Mouse (Mus musculus): ENCODE results near the gene Zfp764. TPM values are rescaled to one million over a fixed set of nuclear protein-coding genes. Genes with fewer than 3 reads are reported as not detected.
"Not testable (repeated sequence)": the region's sequence is repeated elsewhere in the genome, so short reads cannot be mapped to it uniquely, and the experiment has no call there.

The Zfp764 gene
- polyA plus RNA-seq, 1 experiment from 2014 or later = 1.3 TPM

DNA sequence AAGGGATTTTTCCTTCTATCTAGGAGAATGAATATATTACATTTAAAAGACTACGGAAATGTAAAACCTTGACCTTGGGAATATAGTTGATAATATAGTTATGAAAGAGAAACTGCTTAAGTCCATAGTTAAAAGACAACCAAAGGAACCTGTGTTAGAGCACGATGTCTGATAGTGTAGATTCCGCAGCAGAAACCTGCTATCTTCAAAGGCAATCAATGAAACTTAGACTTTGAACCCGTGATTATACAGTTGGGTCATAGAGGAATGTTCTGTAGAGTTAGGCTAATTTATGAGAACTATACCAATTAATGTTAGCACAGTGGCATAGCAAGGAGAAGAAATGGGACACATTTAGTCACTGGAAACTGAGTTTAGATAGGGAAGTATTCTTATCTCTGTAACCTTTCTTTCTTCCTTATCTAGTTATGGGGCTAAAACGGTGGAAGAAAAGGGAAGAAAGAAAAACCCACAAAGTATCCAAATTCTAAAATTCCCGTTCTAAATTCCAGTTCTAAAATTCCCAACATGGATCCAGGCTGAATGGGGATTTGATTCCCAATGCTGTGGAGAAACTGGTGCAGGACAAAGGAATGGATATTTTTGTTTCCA is 28.2 kb downstream of the Zfp764 start:
- H3K36me3 ChIP-seq (ENCODE audit: control insufficient read depth, insufficient read depth) = no peaks in the 10 kb centered on the region
- H3K27me3 ChIP-seq (ENCODE audit: control insufficient read depth, insufficient read depth, low read depth, low read length) = no peaks in the 10 kb centered on the region
- no peak overlapping the region for H3K4me2 ChIP-seq (ENCODE audit: low read depth, low read length)
- H3K9ac ChIP-seq (ENCODE audit: low read depth, low read length) = no peak overlapping the region
- no peak for ATAC-seq (ENCODE audit: low read depth)
- 29% methylated on average over 6 of the region's 6 CpGs for WGBS (ENCODE audit: insufficient replicate concordance)
- peaks cover 14% of the 10 kb centered on the region for H3K4me1 ChIP-seq (ENCODE audit: control insufficient read depth, low read depth, low read length)
- H3K9me3 ChIP-seq (replicated peaks; ENCODE audit: control insufficient read depth, low read length) = no peaks in the 10 kb centered on the region
- no peak overlapping the region for H3K4me3 ChIP-seq (ENCODE audit: low read depth, low read length)
- H3K27ac ChIP-seq (ENCODE audit: low read length) = no peak overlapping the region

- peaks cover 14% of the 10 kb centered on the region for H3K4me1 ChIP-seq (ENCODE audit: control insufficient read depth, low read depth, low read length)
- peak within 1 kb of the TSS; percentile 83 for H3K4me3 ChIP-seq (ENCODE audit: low read depth, low read length)
- H3K4me2 ChIP-seq (ENCODE audit: low read depth, low read length) = peak within 1 kb of the TSS; percentile 85
- H3K9me3 ChIP-seq (replicated peaks; ENCODE audit: control insufficient read depth, low read length); H3K36me3 ChIP-seq (ENCODE audit: control insufficient read depth, insufficient read depth); H3K27me3 ChIP-seq (ENCODE audit: control insufficient read depth, insufficient read depth, low read depth, low read length): not testable (repeated sequence)
- H3K9ac ChIP-seq (ENCODE audit: low read depth, low read length) = peak within 1 kb of the TSS; percentile 86
- peak; percentile 98 for ATAC-seq (ENCODE audit: low read depth)
- under 1% methylated on average over 49 of the region's 49 CpGs for WGBS (ENCODE audit: insufficient replicate concordance)
- peak within 1 kb of the TSS; percentile 77 for H3K27ac ChIP-seq (ENCODE audit: low read length)
Measured at GRCm38 (mm10) chr7:127375271-127376245, 31.1 kb downstream of the Zfp764 start, which contains the start of gene Zfp747. Gene Zfp747 (minus strand): TSS chr7:127376050.

GRCm38 (mm10) chr7:127371870-127372269 is 34.8 kb downstream of the Zfp764 start:
- not testable (repeated sequence) for ATAC-seq (ENCODE audit: low read depth); H3K27me3 ChIP-seq (ENCODE audit: control insufficient read depth, insufficient read depth, low read depth, low read length); H3K36me3 ChIP-seq (ENCODE audit: control insufficient read depth, insufficient read depth); H3K4me2 ChIP-seq (ENCODE audit: low read depth, low read length); H3K27ac ChIP-seq (ENCODE audit: low read length); H3K4me3 ChIP-seq (ENCODE audit: low read depth, low read length); H3K4me1 ChIP-seq (ENCODE audit: control insufficient read depth, low read depth, low read length); H3K9me3 ChIP-seq (replicated peaks; ENCODE audit: control insufficient read depth, low read length); H3K9ac ChIP-seq (ENCODE audit: low read depth, low read length)
- 72% methylated on average over 3 of the region's 3 CpGs for WGBS (ENCODE audit: insufficient replicate concordance)

DNA sequence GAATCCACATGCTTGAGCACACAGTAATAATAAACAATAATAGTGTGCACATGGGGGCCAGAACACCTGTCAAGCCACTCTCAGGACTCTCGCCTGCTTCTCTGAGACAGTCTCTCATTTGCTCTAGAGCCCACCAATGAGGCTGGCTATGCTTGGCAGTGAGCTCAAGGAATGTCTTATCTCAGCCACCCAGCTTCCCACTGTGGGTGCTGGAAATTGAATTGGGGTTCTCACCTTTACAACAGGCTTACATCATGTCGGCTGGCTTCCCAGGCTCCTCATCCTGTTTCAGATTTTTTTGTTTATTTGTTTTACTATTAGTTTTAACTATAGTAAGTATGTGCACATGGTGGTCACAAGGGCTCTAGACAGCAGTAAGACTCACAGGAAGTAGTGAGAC is 35.4 kb downstream of the Zfp764 start:
- Histone ChIP-seq H3K4me2 (ENCODE audit: low read depth, low read length) (no peak overlapping the region), H3K9me3 (replicated peaks; ENCODE audit: control insufficient read depth, low read length) (no peaks in the 10 kb centered on the region), H3K9ac (ENCODE audit: low read depth, low read length) (no peak overlapping the region), H3K4me1 (ENCODE audit: control insufficient read depth, low read depth, low read length) (peaks cover 5% of the 10 kb centered on the region), H3K27me3 (ENCODE audit: control insufficient read depth, insufficient read depth, low read depth, low read length) (no peaks in the 10 kb centered on the region), H3K4me3 (ENCODE audit: low read depth, low read length) (no peak overlapping the region), H3K27ac (ENCODE audit: low read length) (no peak overlapping the region), H3K36me3 (ENCODE audit: control insufficient read depth, insufficient read depth) (no peaks in the 10 kb centered on the region)
- 22% methylated on average over 2 of the region's 2 CpGs for WGBS (ENCODE audit: insufficient replicate concordance)
- ATAC-seq (ENCODE audit: low read depth) = no peak

- Histone ChIP-seq H3K27me3 (ENCODE audit: control insufficient read depth, insufficient read depth, low read depth, low read length) (peaks cover 8% of the 10 kb centered on the region), H3K9ac (ENCODE audit: low read depth, low read length) (no peak overlapping the region), H3K27ac (ENCODE audit: low read length) (no peak overlapping the region), H3K36me3 (ENCODE audit: control insufficient read depth, insufficient read depth) (no peaks in the 10 kb centered on the region), H3K4me3 (ENCODE audit: low read depth, low read length) (no peak overlapping the region), H3K4me2 (ENCODE audit: low read depth, low read length) (no peak overlapping the region), H3K9me3 (replicated peaks; ENCODE audit: control insufficient read depth, low read length) (no peaks in the 10 kb centered on the region), H3K4me1 (ENCODE audit: control insufficient read depth, low read depth, low read length) (no peaks in the 10 kb centered on the region)
- no peak for ATAC-seq (ENCODE audit: low read depth)
- WGBS (ENCODE audit: insufficient replicate concordance) = 76% methylated on average over 3 of the region's 3 CpGs
Measured at GRCm38 (mm10) chr7:127366249-127366648, 40.4 kb downstream of the Zfp764 start.

- 63% methylated on average over 4 of the region's 4 CpGs for WGBS (ENCODE audit: insufficient replicate concordance)
- H3K9ac ChIP-seq (ENCODE audit: low read depth, low read length) = no peak overlapping the region
- no peaks in the 10 kb centered on the region for H3K4me1 ChIP-seq (ENCODE audit: control insufficient read depth, low read depth, low read length)
- no peak overlapping the region for H3K27ac ChIP-seq (ENCODE audit: low read length)
- H3K9me3 ChIP-seq (replicated peaks; ENCODE audit: control insufficient read depth, low read length) = no peaks in the 10 kb centered on the region
- peaks cover 8% of the 10 kb centered on the region for H3K27me3 ChIP-seq (ENCODE audit: control insufficient read depth, insufficient read depth, low read depth, low read length)
- no peak for ATAC-seq (ENCODE audit: low read depth)
- no peak overlapping the region for H3K4me2 ChIP-seq (ENCODE audit: low read depth, low read length)
- H3K36me3 ChIP-seq (ENCODE audit: control insufficient read depth, insufficient read depth) = no peaks in the 10 kb centered on the region
- no peak overlapping the region for H3K4me3 ChIP-seq (ENCODE audit: low read depth, low read length)
Measured at GRCm38 (mm10) chr7:127364166-127364565, 42.5 kb downstream of the Zfp764 start.

GRCm38 (mm10) chr7:127363475-127363921 is 43.1 kb downstream of the Zfp764 start:
- Histone ChIP-seq H3K9me3 (replicated peaks; ENCODE audit: control insufficient read depth, low read length) (no peaks in the 10 kb centered on the region), H3K36me3 (ENCODE audit: control insufficient read depth, insufficient read depth) (no peaks in the 10 kb centered on the region), H3K9ac (ENCODE audit: low read depth, low read length) (peak overlapping the region; percentile 38; the same call in 1 of the 2 replicates), H3K4me2 (ENCODE audit: low read depth, low read length) (peak overlapping the region; percentile 48), H3K27ac (ENCODE audit: low read length) (no peak overlapping the region), H3K4me1 (ENCODE audit: control insufficient read depth, low read depth, low read length) (no peaks in the 10 kb centered on the region), H3K4me3 (ENCODE audit: low read depth, low read length) (peak overlapping the region; percentile 36), H3K27me3 (ENCODE audit: control insufficient read depth, insufficient read depth, low read depth, low read length) (peaks cover 8% of the 10 kb centered on the region)
- ATAC-seq (ENCODE audit: low read depth) = peak; percentile 30; the same call in 1 of the 2 replicates
- whole genome bisulfite sequencing (ENCODE audit: insufficient replicate concordance) = 14% methylated on average over 24 of the region's 24 CpGs

DNA sequence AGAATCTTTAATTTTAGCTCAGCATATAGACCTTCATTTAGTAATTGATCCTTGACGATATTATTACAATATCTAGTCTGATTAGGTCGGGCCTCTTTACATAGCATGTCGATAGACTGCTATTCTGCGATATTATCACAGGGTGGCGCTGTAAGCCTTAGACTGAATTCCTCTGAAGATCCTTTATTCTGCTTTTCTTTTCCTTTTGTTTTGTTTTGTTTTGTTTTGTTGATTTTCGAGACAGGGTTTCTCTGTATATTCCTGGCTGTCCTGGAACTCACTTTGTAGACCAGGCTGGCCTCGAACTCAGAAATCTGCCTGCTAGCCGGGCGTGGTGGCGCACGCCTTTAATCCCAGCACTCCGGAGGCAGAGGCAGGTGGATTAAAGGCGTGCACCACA is 44.2 kb downstream of the Zfp764 start:
- ATAC-seq (ENCODE audit: low read depth); H3K9ac ChIP-seq (ENCODE audit: low read depth, low read length); H3K4me1 ChIP-seq (ENCODE audit: control insufficient read depth, low read depth, low read length); H3K27ac ChIP-seq (ENCODE audit: low read length); H3K9me3 ChIP-seq (replicated peaks; ENCODE audit: control insufficient read depth, low read length); H3K27me3 ChIP-seq (ENCODE audit: control insufficient read depth, insufficient read depth, low read depth, low read length); H3K36me3 ChIP-seq (ENCODE audit: control insufficient read depth, insufficient read depth): not testable (repeated sequence)
- peak overlapping the region; percentile 38 for H3K4me2 ChIP-seq (ENCODE audit: low read depth, low read length)
- 17% methylated on average over 13 of the region's 13 CpGs for WGBS (ENCODE audit: insufficient replicate concordance)
- H3K4me3 ChIP-seq (ENCODE audit: low read depth, low read length) = 0 out of 2 replicates have a peak overlapping the region, but pooled peaks have one; percentile 21

DNA sequence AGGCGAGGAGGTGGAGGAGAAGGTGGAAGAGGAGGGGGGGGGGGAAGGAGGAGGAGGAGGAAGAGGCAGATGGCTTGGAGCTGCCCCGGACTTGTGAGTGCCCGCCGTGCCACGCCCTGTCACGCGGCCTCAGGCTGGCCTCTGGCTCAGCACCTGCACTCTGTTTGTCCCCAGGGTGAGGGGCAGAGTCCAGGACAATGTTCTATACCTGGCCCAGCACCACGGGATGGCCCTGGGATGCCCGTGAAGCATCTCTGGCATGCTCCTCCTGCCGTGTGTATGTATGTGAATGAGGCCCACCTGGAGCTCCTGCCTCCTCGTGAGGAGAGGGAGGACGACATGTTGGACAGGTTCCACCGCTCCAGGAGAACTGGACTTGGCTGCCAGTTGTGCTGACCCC is 45.2 kb downstream of the Zfp764 start:
- Histone ChIP-seq H3K9me3 (replicated peaks; ENCODE audit: control insufficient read depth, low read length) (no peaks in the 10 kb centered on the region), H3K9ac (ENCODE audit: low read depth, low read length) (no peak overlapping the region), H3K36me3 (ENCODE audit: control insufficient read depth, insufficient read depth) (no peaks in the 10 kb centered on the region), H3K27me3 (ENCODE audit: control insufficient read depth, insufficient read depth, low read depth, low read length) (peaks cover 8% of the 10 kb centered on the region), H3K4me2 (ENCODE audit: low read depth, low read length) (no peak overlapping the region), H3K4me1 (ENCODE audit: control insufficient read depth, low read depth, low read length) (no peaks in the 10 kb centered on the region), H3K4me3 (ENCODE audit: low read depth, low read length) (no peak overlapping the region), H3K27ac (ENCODE audit: low read length) (no peak overlapping the region)
- peak; percentile 83 for ATAC-seq (ENCODE audit: low read depth)
- 47% methylated on average over 13 of the region's 13 CpGs for WGBS (ENCODE audit: insufficient replicate concordance)

Data from liver, embryonic 16.5 days (tissue).